Mouse (Mus musculus) bone marrow, adult 2 months (tissue): ENCODE data around the gene Ccdc173. TPM values are rescaled to one million over a fixed set of nuclear protein-coding genes. Genes with fewer than 3 reads are reported as not detected.

Experiments used
- H3K27ac ChIP-seq: fragments of 200-500 bp; 2 replicates; pipeline ENCODE4 v1.5.1; 2012; ENCODE audit warnings: low read depth, mild to moderate bottlenecking, control low read depth, inconsistent platforms, low read length; ENCODE audit not compliant: control insufficient read depth, poor library complexity, insufficient read depth
- H3K4me1 ChIP-seq: fragments of 200-500 bp; 2 replicates; pipeline ENCODE4 v1.6.1; 2011; ENCODE audit warnings: low read length; ENCODE audit not compliant: control insufficient read depth, insufficient read depth
- H3K4me3 ChIP-seq: fragments of 200-500 bp; replicated peaks from 2 replicates; pipeline ENCODE3; 2011; ENCODE audit warnings: mild to moderate bottlenecking, low read depth, low read length, control low read depth; ENCODE audit not compliant: control insufficient read depth
- CTCF ChIP-seq: fragments of 200-500 bp; IDR thresholded peaks from 2 replicates; pipeline ENCODE4 v1.5.1; 2011; ENCODE audit warnings: low read length, control low read depth; ENCODE audit not compliant: control insufficient read depth, insufficient read depth
- POLR2A ChIP-seq: fragments of 200-500 bp; IDR thresholded peaks from 2 replicates; pipeline ENCODE4 v1.6.1; 2011; ENCODE audit warnings: low read depth, mild to moderate bottlenecking, control low read depth, low read length, borderline replicate concordance; ENCODE audit not compliant: control insufficient read depth
- WGBS: fragments of 180-500 bp; shearing (Covaris S2); methylation state at CpG from one replicate; pipeline ENCODE4 v1.1.7; 2018; 5-methylcytosine and 5-hydroxymethylcytosine counted together
- polyA plus RNA-seq: library from polyadenylated mRNA; stranded (reverse); fragments of >200 nt; gene quantifications from 2 replicates; pipeline ENCODE4 v1.2.4, GENCODE M21; 2011; ENCODE audit warnings: low replicate concordance; ENCODE audit not compliant: missing spikeins, insufficient read depth, insufficient read length

Gene Ccdc173
- 1.1 and 1.9 TPM in 2 replicates for polyA plus RNA-seq

GRCm38 (mm10) chr2:69789429-69790069, at the start of gene Ccdc173, which contains the start of gene Phospho2:
Gene Ccdc173 (minus strand): TSS chr2:69789575.
Gene Phospho2 (plus strand): TSS chr2:69789623.
- no peaks in the 10 kb centered on the region for H3K4me1 ChIP-seq
- WGBS: 2% methylated on average over 48 of the region's 48 CpGs
- H3K4me3 ChIP-seq: peak within 1 kb of the TSS; percentile 92
- TF ChIP-seq CTCF: no peak
- peak; percentile 79; the same call in 1 of the 2 replicates for TF ChIP-seq POLR2A
- H3K27ac ChIP-seq: peak within 1 kb of the TSS; percentile 94

GRCm38 (mm10) chr2:69838707-69839106, 49.3 kb upstream of the Ccdc173 start:
- Histone ChIP-seq H3K27ac (no peak overlapping the region), H3K4me3 (no peak overlapping the region), H3K4me1 (no peaks in the 10 kb centered on the region)
- TF ChIP-seq CTCF: no peak
- TF ChIP-seq POLR2A: no peak

GRCm38 (mm10) chr2:69837996-69838395, 48.6 kb upstream of the Ccdc173 start:
- Histone ChIP-seq H3K4me1 (no peaks in the 10 kb centered on the region), H3K4me3 (no peak overlapping the region), H3K27ac (no peak overlapping the region)
- TF ChIP-seq CTCF (peak; percentile 34; the same call in 1 of the 2 replicates), POLR2A (no peak)
- WGBS: 66% methylated on average over 3 of the region's 3 CpGs

- WGBS: 82% methylated on average over 7 of the region's 7 CpGs
- no peak overlapping the region for H3K27ac ChIP-seq
- no peak overlapping the region for H3K4me3 ChIP-seq
- no peaks in the 10 kb centered on the region for H3K4me1 ChIP-seq
- no peak for TF ChIP-seq CTCF
- no peak for TF ChIP-seq POLR2A
Measured at GRCm38 (mm10) chr2:69837244-69837967, 48.0 kb upstream of the Ccdc173 start.

- Histone ChIP-seq H3K27ac (no peak overlapping the region), H3K4me1 (no peaks in the 10 kb centered on the region; the same call in 1 of the 2 replicates), H3K4me3 (no peak overlapping the region)
- WGBS: 80% methylated on average over 8 of the region's 8 CpGs
- TF ChIP-seq POLR2A: no peak
- TF ChIP-seq CTCF: no peak
Measured at GRCm38 (mm10) chr2:69830116-69830515, 40.7 kb upstream of the Ccdc173 start.

GRCm38 (mm10) chr2:69829680-69830079, 40.3 kb upstream of the Ccdc173 start:
- no peaks in the 10 kb centered on the region; the same call in 1 of the 2 replicates for H3K4me1 ChIP-seq
- TF ChIP-seq CTCF (no peak), POLR2A (no peak)
- WGBS: 63% methylated on average over 2 of the region's 2 CpGs
- no peak overlapping the region for H3K27ac ChIP-seq
- no peak overlapping the region for H3K4me3 ChIP-seq

GRCm38 (mm10) chr2:69828031-69828430, 38.7 kb upstream of the Ccdc173 start:
- 79% methylated on average over 7 of the region's 7 CpGs for WGBS
- H3K4me1 ChIP-seq: no peaks in the 10 kb centered on the region; the same call in 1 of the 2 replicates
- no peak overlapping the region for H3K4me3 ChIP-seq
- H3K27ac ChIP-seq: no peak overlapping the region
- TF ChIP-seq CTCF (no peak), POLR2A (no peak)

- TF ChIP-seq POLR2A (no peak), CTCF (no peak)
- Histone ChIP-seq H3K4me1 (no peaks in the 10 kb centered on the region; the same call in none of the 2 replicates), H3K4me3 (no peak overlapping the region), H3K27ac (no peak overlapping the region)
- 93% methylated on average over 2 of the region's 2 CpGs for WGBS
Measured at GRCm38 (mm10) chr2:69826380-69826779, 37.0 kb upstream of the Ccdc173 start.

GRCm38 (mm10) chr2:69825898-69826297, 36.5 kb upstream of the Ccdc173 start:
- 94% methylated on average over 10 of the region's 10 CpGs for WGBS
- Histone ChIP-seq H3K4me1 (no peaks in the 10 kb centered on the region; the same call in none of the 2 replicates), H3K4me3 (no peak overlapping the region), H3K27ac (no peak overlapping the region)
- no peak for TF ChIP-seq POLR2A
- no peak for TF ChIP-seq CTCF
